In the genomic region with DNA sequence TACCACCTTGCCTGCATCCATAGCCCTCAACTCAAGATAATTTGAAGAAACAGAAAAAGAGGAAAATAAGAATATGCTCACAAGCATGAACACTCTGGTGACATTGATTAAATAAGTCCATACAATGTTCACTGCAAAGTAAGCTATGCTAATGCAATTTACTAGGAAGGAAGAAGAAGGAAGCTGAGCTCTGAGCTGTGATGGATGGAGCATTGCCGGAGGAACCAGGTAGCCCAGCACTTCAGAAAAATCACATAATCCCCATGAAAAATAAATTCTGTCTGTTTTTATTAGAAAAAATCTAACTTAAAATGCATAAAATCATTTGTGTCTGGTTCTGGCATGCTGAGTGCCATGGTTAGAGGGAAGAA, we compare ENCODE assay signal across 16 mouse cellular contexts.
DNase-seq lines count a peak whose midpoint lies in the region; ATAC-seq and TF ChIP-seq lines count a peak whose summit lies in the region.
"Had no signal": no experiment of that assay in that cellular context is flagged by ENCODE, and none has a peak within 500 bp of the region (broad histone marks: within the 10 kb centered on the region; RNA-seq: fewer than 3 reads in every experiment).

No protein-coding gene starts in this region.

- DNase-seq in gastrocnemius, adult 2 months = no peak
- DNase-seq in gastrocnemius, postnatal 10 days = no peak
- no peak for DNase-seq in kidney, postnatal 4 days
- DNase-seq in layer of hippocampus, postnatal 36 days = no peak
- DNase-seq in yolk sac, embryonic 10.5 days (ENCODE audit: low spot score) = no peak
- DNase-seq: adrenal gland, postnatal 36 days; B cell, adult 2 months; kidney, adult 18-20 months; lung, adult 18-20 months; lung, postnatal 36 days; thymus, postnatal 25 days had no signal

- H3K9ac ChIP-seq in kidney, embryonic 16.5 days (replicated peaks; ENCODE audit: low read length) = no peak overlapping the region
- H3K9ac ChIP-seq in embryonic facial prominence, embryonic 12.5 days = no peak overlapping the region
- H3K9ac ChIP-seq: midbrain, embryonic 15.5 days had no signal

- H3K9me3 ChIP-seq in kidney, embryonic 16.5 days (ENCODE audit: low read length) = no peaks in the 10 kb centered on the region
- no peaks in the 10 kb centered on the region for H3K9me3 ChIP-seq in embryonic facial prominence, embryonic 12.5 days
- H3K9me3 ChIP-seq: midbrain, embryonic 15.5 days had no signal

- H3K4me2 ChIP-seq in kidney, embryonic 16.5 days (replicated peaks; ENCODE audit: low read depth, low read length) = no peak overlapping the region
- no peak overlapping the region for H3K4me2 ChIP-seq in embryonic facial prominence, embryonic 12.5 days (replicated peaks)
- H3K4me2 ChIP-seq: liver, embryonic 11.5 days; midbrain, embryonic 15.5 days had no signal

- no peak for TF ChIP-seq CTCF in gastrocnemius, adult 2 months (IDR thresholded peaks at IDR 0.05)

- no peak overlapping the region for H3K4me3 ChIP-seq in gastrocnemius, adult 2 months
- H3K4me3 ChIP-seq in kidney, embryonic 16.5 days (ENCODE audit: low read length) = no peak overlapping the region
- no peak overlapping the region for H3K4me3 ChIP-seq in embryonic facial prominence, embryonic 12.5 days
- H3K4me3 ChIP-seq: midbrain, embryonic 15.5 days; myocyte had no signal

- H3K27me3 ChIP-seq in kidney, embryonic 16.5 days (ENCODE audit: insufficient read depth, low read length) = no peaks in the 10 kb centered on the region
- H3K27me3 ChIP-seq in embryonic facial prominence, embryonic 12.5 days = no peaks in the 10 kb centered on the region
- H3K27me3 ChIP-seq: midbrain, embryonic 15.5 days had no signal

- intact Hi-C loops in gastrocnemius, adult 2 months (cut with DNase I) = loop anchor here (5.0 kb wide), 1 partner anchor 85 kb away; no protein-coding TSS in a partner anchor

- H3K36me3 ChIP-seq in kidney, embryonic 16.5 days (ENCODE audit: insufficient read depth, low read length) = no peaks in the 10 kb centered on the region
- no peaks in the 10 kb centered on the region for H3K36me3 ChIP-seq in embryonic facial prominence, embryonic 12.5 days
- H3K36me3 ChIP-seq: midbrain, embryonic 15.5 days had no signal

- WGBS in kidney, embryonic 16.5 days = 84% methylated on average over 1 of the region's 1 CpGs
- 21% methylated on average over 1 of the region's 1 CpGs for WGBS in embryonic facial prominence, embryonic 12.5 days

- no peak for ATAC-seq in kidney, embryonic 16.5 days (ENCODE audit: low FRiP score, low TSS enrichment)
- peak; percentile 57; the same call in 1 of the 2 replicates for ATAC-seq in embryonic facial prominence, embryonic 12.5 days (ENCODE audit: insufficient number of reproducible peaks, insufficient read depth, low FRiP score, low TSS enrichment)
- ATAC-seq: midbrain, embryonic 15.5 days had no signal

- H3K27ac ChIP-seq in gastrocnemius, adult 2 months = peak overlapping the region; percentile 67
- H3K27ac ChIP-seq in kidney, embryonic 16.5 days (ENCODE audit: low read length) = peak overlapping the region; percentile 11
- H3K27ac ChIP-seq in embryonic facial prominence, embryonic 12.5 days = peak overlapping the region; percentile 60; the same call in 1 of the 2 replicates
- H3K27ac ChIP-seq: midbrain, embryonic 15.5 days had no signal

- H3K4me1 ChIP-seq in kidney, embryonic 16.5 days (ENCODE audit: insufficient read depth, low read length) = no peaks in the 10 kb centered on the region
- peaks cover 14% of the 10 kb centered on the region; the same call in 1 of the 2 replicates for H3K4me1 ChIP-seq in embryonic facial prominence, embryonic 12.5 days

Comparison
In these comparisons a context has a peak if more than half of its experiments do, and no peak if none do; other contexts are left out.
1. H3K27ac ChIP-seq: peak in every context shown above with its lines; median percentile 67 in gastrocnemius, adult 2 months; 60 in embryonic facial prominence, embryonic 12.5 days; 11 in kidney, embryonic 16.5 days.